Mouse (Mus musculus) monocyte, adult 5-6 weeks (primary cell): Measurements from ENCODE around the gene Ssna1. TPM values are rescaled to one million over a fixed set of nuclear protein-coding genes. Genes with fewer than 3 reads are reported as not detected.
"Not testable (repeated sequence)": the region's sequence is repeated elsewhere in the genome, so short reads cannot be mapped to it uniquely, and the experiment has no call there.

Source experiments
- ATAC-seq: fragments of 153-309, 156-312 bp; replicated peaks from 2 replicates; pipeline ENCODE4 v1.8.0; 2017; ENCODE audit warnings: mild to moderate bottlenecking; ENCODE audit not compliant: low TSS enrichment, insufficient number of reproducible peaks, severe bottlenecking, poor library complexity, low FRiP score
- total RNA-seq: library from RNA; stranded (forward); fragments of 200-1000, 200-491, 200-594 nt; gene quantifications from 3 replicates; pipeline ENCODE4 v1.2.3, GENCODE M21; 2017

The Ssna1 gene
- total RNA-seq, 1 experiment from 2014 or later: 31.8 TPM

- ATAC-seq: no peak
Measured at GRCm38 (mm10) chr2:25264851-25265250, 7.4 kb downstream of the Ssna1 start.

GRCm38 (mm10) chr2:25264286-25264660 is 8.0 kb downstream of the Ssna1 start:
- ATAC-seq: no peak

- no peak for ATAC-seq
Measured at GRCm38 (mm10) chr2:25263623-25264285, 8.5 kb downstream of the Ssna1 start.

GRCm38 (mm10) chr2:25262795-25263622 is 9.2 kb downstream of the Ssna1 start:
- ATAC-seq: no peak

GRCm38 (mm10) chr2:25262291-25262767 is 9.9 kb downstream of the Ssna1 start, which contains the start of gene Tprn:
Tprn (plus strand) TSS chr2:25262618.
- peak; percentile 98 for ATAC-seq

GRCm38 (mm10) chr2:25261870-25262269 is 10.4 kb downstream of the Ssna1 start:
- ATAC-seq: no peak

GRCm38 (mm10) chr2:25258887-25259286 is 13.4 kb downstream of the Ssna1 start:
- ATAC-seq: no peak

- ATAC-seq: not testable (repeated sequence)
Measured at GRCm38 (mm10) chr2:25257250-25257649, 15.0 kb downstream of the Ssna1 start.

- ATAC-seq: not testable (repeated sequence)
Measured at GRCm38 (mm10) chr2:25256443-25257109, 15.7 kb downstream of the Ssna1 start.

GRCm38 (mm10) chr2:25255284-25255779 is 16.9 kb downstream of the Ssna1 start, which contains the start of gene Tmem203:
Tmem203 (plus strand) TSS chr2:25255439.
- ATAC-seq: peak; percentile 96

GRCm38 (mm10) chr2:25252331-25252730 is 19.9 kb downstream of the Ssna1 start:
- no peak for ATAC-seq

- ATAC-seq: no peak
Measured at GRCm38 (mm10) chr2:25246183-25247072, 25.8 kb downstream of the Ssna1 start, which contains the start of gene AL732309.1. AL732309.1 (minus strand) TSS chr2:25246863.

GRCm38 (mm10) chr2:25244144-25244543 is 28.1 kb downstream of the Ssna1 start:
- ATAC-seq: no peak

- ATAC-seq: no peak
Measured at GRCm38 (mm10) chr2:25243342-25243741, 28.9 kb downstream of the Ssna1 start.

- ATAC-seq: no peak
Measured at GRCm38 (mm10) chr2:25242101-25242506, 30.1 kb downstream of the Ssna1 start, which contains the start of the genes Rnf208 and Cysrt1. Rnf208 (plus strand) TSS chr2:25242255. Cysrt1 (minus strand) TSS chr2:25242452.

GRCm38 (mm10) chr2:25241438-25241775 is 30.8 kb downstream of the Ssna1 start:
- ATAC-seq: no peak

GRCm38 (mm10) chr2:25240723-25241437 is 31.4 kb downstream of the Ssna1 start:
- peak; percentile 45; the same call in 1 of the 2 replicates for ATAC-seq
